Mouse (Mus musculus) frontal cortex, adult 2 months (tissue): ENCODE measurements around the gene Sf3b5. TPM values are rescaled to one million over a fixed set of nuclear protein-coding genes. Genes with fewer than 3 reads are reported as not detected.

Experiments
- polyA plus RNA-seq: library from polyadenylated mRNA; depleted of rRNA; stranded (reverse); fragments of >200 nt; gene quantifications from 2 replicates; pipeline ENCODE4 v1.2.3, GENCODE M21; 2012; rRNA removed

Gene Sf3b5
- polyA plus RNA-seq, 1 experiment: 20.8 TPM

Other genes with a start within 250 kb of the Sf3b5 start
- gene Utrn, start 136.0 kb upstream of the Sf3b5 start, polyA plus RNA-seq: 28.0 and 29.9 TPM in 2 replicates
- 0.16 and 0.19 TPM in 2 replicates for gene Stx11, start 41.0 kb upstream of the Sf3b5 start, polyA plus RNA-seq
- 21.4 and 25.9 TPM in 2 replicates for gene Plagl1, start 55.2 kb downstream of the Sf3b5 start, polyA plus RNA-seq
- gene Zc2hc1b, start 172.7 kb downstream of the Sf3b5 start, polyA plus RNA-seq: not detected in 2 replicates
- 21.5 and 23.1 TPM in 2 replicates for gene Ltv1, start 187.8 kb downstream of the Sf3b5 start, polyA plus RNA-seq